Mouse (Mus musculus): ENCODE results near the gene Klhl40.

Klhl40 gene

DNA sequence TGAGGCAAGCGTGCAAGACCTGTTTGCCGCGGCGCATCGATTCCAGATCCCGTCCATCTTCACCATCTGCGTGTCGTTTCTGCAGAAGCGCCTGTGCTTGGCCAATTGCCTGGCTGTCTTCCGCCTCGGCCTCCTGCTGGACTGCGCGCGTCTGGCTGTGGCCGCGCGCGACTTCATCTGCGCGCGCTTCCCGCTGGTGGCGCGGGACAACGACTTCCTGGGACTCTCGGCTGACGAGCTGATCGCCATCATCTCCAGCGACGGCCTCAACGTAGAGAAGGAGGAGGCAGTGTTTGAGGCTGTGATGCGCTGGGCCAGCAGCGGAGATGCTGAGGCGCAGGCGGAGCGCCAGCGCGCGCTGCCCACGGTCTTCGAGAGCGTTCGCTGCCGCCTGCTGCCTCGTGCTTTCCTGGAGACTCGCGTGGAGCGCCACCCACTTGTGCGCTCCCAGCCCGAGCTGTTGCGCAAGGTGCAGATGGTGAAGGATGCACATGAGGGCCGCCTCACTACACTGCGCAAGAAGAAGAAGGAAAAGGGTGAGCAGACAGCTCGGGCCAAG is 738 bp downstream of the Klhl40 start:
- peak; percentile 87 for DNase-seq

DNA sequence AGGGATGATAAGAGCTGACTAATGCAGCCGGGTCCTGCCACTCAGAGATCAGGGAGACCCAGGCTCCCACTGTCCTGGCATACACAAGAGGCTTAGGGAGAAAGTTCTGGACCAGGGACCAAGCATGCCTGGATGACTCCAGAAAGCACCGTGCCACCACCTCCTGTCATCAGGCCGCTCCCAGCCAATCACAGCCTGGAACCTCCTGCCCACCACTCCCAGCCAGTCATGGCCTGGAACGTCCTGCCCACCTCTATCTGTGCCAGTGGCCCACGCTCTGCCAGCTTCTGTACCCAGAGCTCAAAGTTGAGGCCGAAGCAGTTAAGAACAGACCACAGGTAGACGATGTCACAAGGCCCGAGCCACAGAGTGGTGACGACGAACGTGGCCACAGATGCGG is 7.4 kb downstream of the Klhl40 start:
- no peak for DNase-seq

DNA sequence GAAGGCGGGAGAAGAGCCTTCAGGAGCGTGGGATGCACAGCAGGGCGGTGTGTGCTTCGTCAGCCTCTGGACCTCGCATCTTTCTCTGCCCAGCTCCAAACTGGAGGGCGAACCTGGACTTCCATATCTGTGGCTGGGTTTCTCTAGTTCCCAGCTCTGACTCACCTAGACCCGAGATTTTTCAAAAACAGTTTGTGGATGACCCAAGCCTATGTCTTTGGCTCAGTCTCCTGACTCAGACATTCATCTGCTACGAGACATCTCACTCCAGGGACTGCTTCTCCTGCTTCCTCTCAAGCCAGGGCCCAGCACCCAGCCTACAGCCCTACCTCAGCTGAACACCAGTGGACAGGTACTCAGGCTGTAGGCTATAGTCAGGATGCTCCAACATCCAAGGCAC is 7.9 kb downstream of the Klhl40 start:
- no peak for DNase-seq

DNA sequence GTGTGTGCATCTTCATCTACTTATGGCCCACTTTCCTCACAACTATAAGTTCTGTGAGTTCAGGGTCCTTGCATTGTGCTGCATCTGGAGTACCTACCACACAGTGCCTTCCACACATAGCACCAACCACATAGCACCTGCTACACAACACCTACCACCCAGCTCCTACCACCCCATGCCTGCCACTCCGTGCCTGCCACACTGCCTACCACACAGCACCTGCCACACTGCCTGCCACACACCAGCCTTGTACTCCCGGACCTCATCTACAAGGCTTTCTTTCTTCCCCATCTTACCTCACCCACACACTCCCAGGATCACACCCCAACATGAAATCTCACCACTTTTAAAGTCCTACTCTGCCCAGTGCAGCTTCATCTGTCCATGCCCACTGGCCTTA is 9.0 kb downstream of the Klhl40 start:
- DNase-seq = no peak

DNA sequence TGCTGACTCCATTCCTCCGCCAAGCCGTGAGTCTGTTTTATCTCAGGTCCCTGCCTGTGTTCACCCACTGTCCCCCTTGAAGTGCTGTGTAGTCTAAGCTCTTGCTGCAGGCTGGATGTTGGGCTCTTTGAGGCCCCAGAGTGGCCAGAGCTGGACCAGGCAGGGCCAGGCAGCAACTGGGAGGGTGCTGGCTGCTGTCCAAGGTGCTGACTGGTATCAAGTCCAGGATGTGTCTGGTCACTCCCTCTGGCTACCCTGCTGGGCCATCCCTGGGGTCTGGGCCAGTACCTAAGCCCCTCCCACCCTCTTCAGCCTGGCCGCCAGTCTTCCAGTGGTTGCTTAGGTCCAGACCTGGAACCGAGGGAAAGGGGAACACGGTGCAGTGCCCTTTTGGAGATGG is 13.8 kb downstream of the Klhl40 start:
- no peak for DNase-seq

DNA sequence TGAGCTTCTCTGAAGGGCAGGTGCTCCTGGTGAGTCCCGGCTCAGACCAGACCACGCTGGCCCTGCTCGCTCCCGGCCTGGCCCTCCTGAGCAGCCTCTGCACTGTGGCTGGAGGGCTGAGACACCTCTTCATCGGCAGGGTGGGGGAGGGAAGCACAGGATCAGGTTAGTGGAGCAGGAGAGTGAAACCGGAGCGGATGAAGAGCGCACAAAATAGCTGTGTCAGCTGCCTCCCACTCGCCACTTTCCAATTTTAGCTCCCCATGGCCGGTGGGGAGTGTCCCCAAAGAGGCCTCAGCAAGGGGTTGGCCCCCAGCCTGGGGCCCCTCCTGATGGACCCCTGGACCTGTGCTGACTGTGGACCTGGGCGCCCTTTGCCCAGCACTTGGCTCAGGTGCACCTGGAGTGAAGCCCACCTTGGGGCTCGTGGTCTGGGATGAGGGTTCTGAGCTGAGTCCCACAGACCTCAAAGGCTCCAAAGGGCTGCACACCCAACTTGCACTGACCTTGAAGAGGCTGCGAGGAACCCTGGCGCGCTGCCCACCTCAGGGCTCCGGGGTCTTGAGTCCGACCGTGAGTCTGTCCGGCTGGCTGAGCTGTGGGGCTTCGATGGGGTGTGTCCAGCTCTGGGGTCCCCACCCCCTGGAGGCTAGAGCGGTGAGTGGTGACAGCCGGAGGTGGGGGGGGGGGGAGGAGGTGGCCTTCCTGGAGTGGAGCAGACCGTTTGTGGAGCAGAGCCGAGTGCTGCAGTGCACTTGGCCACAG is 14.5 kb downstream of the Klhl40 start, which contains the start of gene Hhatl:
Gene Hhatl (minus strand): TSS at position 751 of the 765 bp plus-strand sequence.
- no peak for DNase-seq

DNA sequence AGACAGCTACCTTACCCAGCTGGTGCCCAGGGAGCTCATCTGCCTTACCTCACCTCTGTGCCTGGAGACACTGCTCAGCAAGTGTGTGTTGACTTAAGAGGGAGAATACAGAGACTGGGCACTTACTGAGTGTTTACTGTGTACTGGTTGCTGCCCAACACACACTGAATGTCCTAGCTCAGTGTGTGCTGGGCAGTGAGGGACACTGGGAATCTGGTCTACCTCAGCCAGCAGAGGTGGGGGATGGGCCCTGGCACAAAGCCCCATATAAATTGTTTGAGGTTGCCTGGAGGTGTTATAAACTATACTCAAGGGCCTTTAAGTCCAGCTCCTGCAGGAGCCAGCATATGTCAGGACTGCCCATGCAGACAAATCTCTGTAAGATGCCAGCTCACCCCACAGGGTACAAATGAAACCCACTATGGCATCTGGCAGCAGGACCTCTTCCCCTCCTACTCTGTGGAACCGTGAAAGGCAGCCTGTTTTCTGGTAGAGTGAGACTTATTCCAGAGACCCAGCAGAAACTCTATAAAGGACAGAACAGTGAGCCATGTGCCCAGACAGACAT is 17.6 kb downstream of the Klhl40 start:
- no peak for DNase-seq

DNA sequence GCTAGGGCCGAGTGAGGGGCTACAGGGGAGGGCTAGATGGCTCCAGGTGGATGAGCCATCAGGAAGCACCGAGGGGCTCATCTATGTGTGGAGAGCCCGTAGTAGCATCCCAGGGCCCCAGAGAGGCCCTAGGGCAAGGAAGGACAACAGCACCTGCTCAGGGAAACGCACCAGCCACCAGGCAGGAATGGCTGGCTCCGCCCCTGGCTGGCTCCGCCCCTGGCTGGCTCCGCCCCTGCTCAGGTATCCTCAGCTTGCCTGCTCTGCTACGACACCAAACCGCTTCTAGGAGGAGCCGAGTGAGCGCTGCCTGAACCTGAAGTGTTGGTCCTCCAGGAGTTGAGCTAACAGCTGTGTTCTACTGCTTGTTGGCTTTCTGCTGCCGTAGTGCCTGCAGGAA is 20.3 kb downstream of the Klhl40 start:
- no peak for DNase-seq

DNA sequence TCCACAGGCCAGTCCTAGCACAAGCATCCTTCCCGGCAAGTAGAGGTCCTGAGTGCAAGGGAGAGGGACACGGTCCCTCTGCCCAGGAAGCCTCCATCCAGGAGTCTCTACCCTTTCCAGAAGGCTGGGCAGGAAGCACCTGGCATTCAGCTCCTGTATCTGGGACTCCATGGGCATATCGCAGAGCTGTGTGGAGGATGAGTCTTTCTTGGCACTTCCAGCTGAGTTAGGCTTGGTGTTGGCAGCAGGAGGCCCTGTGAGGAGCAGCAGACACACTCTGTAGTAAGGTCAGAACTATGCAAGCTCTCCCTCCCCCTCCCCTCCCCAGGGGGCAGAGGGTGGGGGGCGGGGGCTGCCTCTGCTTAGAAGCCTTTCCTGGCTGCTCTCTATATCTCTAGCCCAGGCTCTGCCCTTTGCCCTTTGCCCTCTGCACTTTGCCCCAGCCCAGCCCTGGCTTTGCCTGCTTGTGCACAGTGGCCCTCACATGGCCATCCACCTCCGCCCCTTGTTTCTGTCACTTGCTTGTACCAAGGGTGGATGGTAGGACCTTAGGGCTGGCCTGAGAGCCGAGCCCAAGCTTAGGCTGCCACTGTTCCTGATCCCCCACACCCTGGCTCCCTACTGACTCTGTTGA is 21.6 kb downstream of the Klhl40 start:
- no peak for DNase-seq

DNA sequence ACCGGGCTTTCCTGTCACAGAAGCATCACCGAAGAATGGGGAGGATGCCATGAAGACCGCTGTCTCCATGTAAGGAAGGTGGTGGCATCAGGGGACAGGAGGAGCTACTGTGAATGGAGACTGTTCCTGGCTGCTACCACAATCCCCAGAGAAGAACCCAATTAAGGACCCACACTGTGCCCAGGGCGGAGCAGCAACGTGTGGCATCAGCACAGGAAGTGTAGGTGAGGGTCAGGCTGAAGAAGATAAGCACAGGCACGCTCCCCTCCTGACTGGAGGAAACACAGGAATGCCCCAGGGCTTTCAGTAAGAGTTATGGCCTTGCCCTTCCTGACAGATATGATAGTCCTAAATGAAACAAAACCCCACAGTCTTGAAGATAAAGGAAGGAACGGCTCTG is 25.3 kb downstream of the Klhl40 start:
- DNase-seq = no peak

DNA sequence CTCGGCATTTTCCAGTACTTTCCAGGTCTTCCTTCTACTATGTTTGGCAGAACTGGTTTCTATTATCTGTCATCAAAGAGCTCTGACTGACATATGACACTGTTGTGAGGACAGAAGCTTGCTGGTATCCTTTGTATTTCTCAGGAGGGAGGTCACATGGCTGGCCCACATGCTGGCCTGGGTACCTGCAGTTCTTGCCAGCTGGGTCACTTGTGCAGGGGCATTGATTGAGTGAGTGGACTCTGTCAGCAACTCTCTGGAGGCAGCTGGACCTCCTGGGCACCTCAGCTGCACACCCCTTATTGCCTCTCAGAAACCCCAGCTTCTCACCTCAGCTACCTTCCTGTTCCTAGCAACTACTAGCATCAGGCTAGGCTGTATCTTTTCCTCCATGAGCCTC is 30.1 kb downstream of the Klhl40 start:
- no peak for DNase-seq

DNA sequence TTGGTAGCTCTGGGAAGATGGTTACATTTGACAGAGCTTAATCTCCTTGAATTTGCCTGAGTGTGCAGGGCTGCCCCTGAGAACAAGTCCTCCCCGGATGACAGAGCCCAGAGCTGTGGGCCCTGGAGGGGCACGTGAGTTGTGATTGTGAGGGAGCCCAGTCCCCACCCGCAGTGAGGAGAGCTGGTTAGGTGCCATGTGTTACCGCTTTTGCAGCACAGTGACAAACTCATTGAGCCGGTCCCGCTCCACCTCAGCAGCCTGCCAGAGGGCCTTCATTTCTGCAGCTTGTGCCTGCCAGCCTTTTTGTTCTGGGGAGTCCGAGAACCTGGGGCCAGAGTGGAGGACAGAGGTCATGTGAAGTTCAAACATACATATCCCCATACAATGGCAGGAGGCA is 30.5 kb downstream of the Klhl40 start:
- no peak for DNase-seq

DNA sequence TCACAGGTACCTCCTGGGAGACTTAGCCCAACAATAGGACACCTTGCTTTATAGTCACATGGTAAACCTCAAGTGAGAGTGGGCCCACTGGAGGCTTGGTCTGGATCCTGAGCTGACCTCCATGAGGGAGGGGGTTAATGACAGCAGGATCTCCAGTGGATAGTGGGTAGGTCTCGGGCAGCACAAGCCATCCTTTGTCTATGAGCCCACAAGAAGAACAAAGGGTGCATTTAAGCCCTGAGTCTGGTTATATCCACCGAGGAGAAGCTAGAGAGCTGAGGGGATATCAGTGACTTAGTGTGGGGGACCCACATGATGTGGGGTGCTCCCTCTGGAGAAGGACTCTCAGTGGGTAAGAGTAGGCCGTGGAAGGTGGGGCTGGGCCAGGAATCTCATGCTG is 31.1 kb downstream of the Klhl40 start:
- no peak for DNase-seq

DNA sequence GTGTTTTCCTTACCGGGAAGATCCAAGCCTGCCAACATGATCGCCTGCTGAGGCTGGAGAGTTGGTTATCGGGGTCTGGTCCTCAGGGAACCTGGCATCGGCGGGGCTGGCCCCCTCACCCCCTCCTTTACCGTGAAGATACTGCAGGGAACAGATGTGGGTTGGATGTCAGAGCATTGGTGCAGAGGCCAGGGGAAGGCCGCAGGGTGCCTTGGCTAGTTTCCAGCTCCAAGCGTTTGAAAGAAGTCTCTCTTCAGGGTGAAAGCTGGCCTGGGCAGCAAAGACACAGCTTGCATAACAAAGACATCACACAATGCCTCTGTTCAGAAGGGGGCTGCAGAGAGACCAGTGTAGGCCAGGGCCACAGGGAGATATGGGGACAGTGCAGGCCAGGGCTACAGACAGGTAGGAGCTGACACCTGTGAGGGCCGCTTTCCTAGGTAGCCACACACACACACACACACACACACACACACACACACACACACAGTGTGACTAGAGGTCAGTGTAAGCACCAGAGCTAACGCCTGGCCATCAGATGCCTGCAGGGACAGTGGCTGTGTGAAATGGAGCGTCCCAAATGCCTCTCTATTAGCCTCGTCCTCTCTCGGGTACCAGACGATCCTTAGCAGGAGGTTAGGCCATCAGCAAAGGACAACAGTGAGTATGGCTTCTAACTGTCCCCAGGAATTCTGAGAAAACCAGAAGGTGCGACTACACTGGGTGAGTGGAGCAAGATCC is 32.8 kb downstream of the Klhl40 start:
- DNase-seq = peak; percentile 47

DNA sequence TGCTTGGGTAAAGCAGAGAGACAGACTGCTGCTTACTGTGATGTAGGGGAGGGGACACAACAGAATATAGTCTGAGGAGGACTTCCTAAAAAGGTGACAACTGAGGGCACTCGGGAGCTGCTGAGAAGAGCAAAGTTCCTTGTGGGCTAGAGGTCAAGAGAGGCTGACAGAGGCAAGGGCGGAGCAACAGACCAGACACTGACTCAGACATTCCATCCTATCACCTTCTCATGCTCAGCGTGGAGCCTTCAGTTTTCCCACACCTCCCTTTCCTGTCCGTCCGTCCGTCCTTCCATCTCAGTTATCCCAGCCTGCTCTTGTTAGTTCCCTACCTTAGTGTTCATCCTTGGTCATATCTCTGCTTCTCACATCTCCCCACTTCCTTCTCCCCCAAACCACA is 37.8 kb downstream of the Klhl40 start:
- no peak for DNase-seq

DNA sequence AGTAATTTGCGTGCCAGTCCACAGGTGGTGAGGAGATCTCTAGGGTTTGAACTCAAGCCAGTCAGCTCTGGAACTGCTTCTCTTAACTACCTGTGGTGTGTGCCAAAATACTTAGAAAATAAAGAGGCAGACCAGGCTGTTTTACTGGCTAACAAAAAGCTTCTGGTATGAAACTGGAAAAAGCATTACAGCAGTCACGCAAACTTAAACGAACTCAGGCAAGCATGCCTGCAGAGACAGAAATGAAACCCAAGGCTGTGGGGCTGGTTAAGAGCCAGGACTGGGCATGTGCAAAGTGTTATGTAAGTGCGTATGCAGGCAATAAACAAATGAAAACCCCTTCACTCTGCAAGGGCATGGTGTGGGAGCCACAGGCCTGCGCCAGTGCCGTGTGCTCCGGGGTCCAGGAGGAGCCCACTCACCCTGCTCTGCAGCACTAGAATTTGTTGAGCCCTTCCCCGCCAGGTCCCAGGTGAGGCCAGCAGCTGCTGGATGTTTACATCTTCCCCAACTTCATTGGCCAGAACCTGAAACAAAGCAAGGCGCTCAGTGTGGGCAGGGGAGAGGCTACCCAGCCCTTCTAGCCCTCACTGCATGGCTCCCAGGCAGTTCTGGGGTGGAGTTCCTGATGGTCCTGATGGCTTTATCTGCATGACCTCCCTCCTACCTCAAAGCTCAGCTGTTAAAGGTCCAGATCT is 41.8 kb downstream of the Klhl40 start:
- no peak for DNase-seq

DNA sequence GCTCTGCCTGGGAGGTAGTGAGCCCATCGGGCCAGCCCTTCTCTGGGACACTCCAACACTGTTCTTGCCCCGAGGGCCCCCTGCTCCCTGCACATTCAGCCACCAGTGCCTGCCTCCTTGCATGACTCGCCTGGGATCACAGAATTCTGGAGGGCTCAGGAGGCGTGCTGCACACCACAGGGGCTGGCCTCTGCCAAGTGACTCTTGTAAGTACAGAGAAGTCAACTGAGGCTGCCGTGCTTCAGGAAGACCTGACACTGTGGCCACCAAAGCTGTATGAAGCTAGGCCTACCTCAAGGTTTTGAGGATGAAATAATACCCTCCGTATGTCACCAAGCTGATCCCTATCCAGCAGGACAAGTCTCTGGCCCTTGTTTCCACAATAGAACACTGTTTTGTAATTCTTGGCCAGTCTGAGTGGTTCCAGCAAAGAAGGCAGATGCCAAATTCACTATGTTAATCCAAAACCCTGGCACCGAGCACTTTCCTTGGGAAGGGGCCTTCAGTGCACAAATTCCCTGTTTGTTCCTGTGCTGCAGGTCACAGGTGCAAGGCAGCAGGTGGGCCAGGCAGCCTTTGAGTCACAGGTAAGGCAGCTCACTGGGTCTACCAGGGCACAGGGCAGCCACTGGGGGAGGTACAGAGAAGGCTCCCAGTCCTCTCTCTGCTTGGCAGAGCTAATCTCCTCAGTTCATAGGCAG is 42.5 kb downstream of the Klhl40 start:
- no peak for DNase-seq

DNA sequence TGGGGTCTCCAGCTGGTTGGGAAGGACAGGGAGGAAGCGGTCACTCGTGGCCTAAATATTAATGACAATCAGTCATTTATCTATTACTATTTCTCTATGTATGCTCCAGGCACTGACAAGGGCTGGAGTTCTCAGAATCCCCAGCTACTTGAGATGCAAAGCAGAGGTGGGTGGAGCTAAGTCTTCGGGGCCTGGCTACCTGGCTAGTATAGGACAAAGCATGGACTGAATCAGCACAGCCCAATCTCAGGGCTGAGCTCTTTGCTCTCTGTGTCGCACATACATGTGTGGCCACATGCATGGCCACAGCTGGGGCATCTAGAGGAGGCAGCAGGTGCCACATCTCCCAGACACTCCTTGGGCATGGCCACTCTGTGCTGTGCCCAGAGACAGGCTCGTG is 43.4 kb downstream of the Klhl40 start:
- no peak for DNase-seq

DNA sequence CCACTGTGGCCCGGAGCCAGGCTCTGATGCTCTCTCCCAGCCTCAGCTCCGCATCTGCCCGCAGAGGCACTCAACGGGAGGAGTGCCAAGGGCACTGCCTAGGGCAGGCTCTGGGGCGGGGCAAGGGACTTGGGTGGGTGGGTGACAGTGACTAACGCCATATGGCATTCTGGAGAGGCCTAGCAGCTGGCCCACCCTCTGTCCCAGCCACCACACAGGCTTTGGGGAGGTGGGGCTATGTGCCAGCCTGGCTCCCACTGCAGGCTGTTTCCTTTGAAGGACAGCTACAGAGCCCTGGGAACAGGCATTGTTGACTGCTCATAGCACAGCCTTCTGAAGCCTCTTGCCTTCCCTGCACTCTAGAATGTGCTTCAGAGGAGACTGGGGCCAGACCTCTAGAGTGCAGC is 45.2 kb downstream of the Klhl40 start:
- no peak for DNase-seq

DNA sequence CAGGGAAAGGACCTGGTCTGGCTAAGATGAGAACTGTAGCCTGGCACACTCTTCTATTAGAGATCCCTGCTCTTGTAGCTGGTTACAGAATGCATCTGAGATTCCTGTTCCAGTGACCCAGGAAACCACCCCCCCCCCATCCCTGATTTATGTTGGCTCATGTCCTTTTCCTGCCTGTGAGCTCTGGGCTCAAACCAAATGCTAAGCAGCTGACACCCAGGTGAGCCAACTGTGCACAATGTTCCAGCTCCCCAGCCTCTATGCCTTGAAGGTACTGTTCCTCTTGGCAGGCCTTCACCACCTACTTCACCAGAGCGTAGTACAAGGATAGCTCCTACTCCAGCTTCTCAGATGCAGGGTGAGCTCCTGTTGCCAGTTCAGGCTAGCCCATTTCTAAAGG is 45.6 kb downstream of the Klhl40 start:
- DNase-seq = no peak

DNA sequence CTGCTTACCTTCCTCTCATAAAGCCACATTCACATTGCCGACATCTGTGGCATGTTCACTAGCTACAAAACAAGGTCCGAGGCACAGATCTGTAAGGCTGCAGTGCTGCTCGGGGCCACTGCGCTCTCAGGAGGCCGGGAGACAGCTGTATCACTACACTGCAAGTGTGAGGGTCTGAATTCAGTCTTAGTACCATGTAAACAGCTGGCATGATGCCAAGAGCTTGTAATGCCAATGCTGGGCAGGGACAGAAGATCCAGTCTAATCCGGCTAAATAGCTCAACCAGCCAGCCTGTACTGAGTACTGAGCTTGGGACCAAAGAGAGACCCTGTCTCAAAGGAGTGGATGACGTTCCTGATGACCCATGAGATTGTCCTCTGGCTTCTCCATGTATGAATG is 46.6 kb downstream of the Klhl40 start:
- DNase-seq = no peak

DNA sequence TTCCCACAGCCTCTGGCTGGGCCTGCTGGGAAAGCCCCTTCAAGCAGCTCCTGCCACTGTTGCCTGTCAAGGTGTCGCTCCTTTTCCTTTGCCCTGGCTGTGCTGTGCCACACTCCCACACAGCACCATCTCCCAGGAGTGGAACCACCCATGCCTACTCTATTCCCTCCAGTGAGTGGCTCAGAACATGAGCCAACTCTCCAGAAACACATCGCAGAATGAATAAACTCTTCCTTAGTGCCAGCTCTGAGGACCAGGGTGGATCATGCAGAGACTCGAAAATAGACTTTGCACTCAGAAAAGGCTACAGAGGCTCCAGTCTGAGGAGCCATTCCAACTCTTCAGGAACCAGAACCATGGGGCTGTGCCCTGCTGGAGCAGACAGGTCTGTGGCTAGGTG is 48.9 kb downstream of the Klhl40 start:
- DNase-seq = peak; percentile 34
